13 mouse cellular contexts compared by ENCODE assay signal in genomic region chr7:24378049-24378701, GRCm38 (mm10). TPM values are rescaled to one million over a fixed set of nuclear protein-coding genes. Genes with fewer than 3 reads are reported as not detected.
DNase-seq lines count a peak whose midpoint lies in the region; ATAC-seq and TF ChIP-seq lines count a peak whose summit lies in the region.
"Had no signal": no experiment of that assay in that cellular context is flagged by ENCODE, and none has a peak within 500 bp of the region (broad histone marks: within the 10 kb centered on the region; RNA-seq: fewer than 3 reads in every experiment).

No protein-coding gene starts in this region.

- H3K9me3 ChIP-seq in midbrain, postnatal 0 days (ENCODE audit: low read length), result no peaks in the 10 kb centered on the region
- H3K9me3 ChIP-seq in midbrain, embryonic 16.5 days (replicated peaks; ENCODE audit: control insufficient read depth, low read length, poor library complexity, severe bottlenecking), result no peaks in the 10 kb centered on the region
- no peaks in the 10 kb centered on the region for H3K9me3 ChIP-seq in limb, embryonic 14.5 days (ENCODE audit: control insufficient read depth, low read length)
- no peaks in the 10 kb centered on the region for H3K9me3 ChIP-seq in stomach, postnatal 0 days (ENCODE audit: control insufficient read depth, low read length)

- TF ChIP-seq POLR2A in bone marrow, adult 2 months (IDR thresholded peaks at IDR 0.05; ENCODE audit: borderline replicate concordance, control insufficient read depth, low read depth, low read length), result no peak
- TF ChIP-seq POLR2A in limb, embryonic 14.5 days (IDR thresholded peaks at IDR 0.05; ENCODE audit: borderline replicate concordance, extremely low read depth, insufficient read depth, insufficient read length), result no peak

- H3K4me2 ChIP-seq in midbrain, postnatal 0 days (ENCODE audit: low read depth, low read length, poor library complexity, severe bottlenecking), result no peak overlapping the region
- no peak overlapping the region for H3K4me2 ChIP-seq in midbrain, embryonic 16.5 days (ENCODE audit: low read length)
- H3K4me2 ChIP-seq in limb, embryonic 14.5 days (replicated peaks; ENCODE audit: low read depth, low read length, severe bottlenecking), result peak overlapping the region; percentile 51; the same call in 1 of the 2 replicates
- no peak overlapping the region for H3K4me2 ChIP-seq in stomach, postnatal 0 days (replicated peaks; ENCODE audit: low read depth)

- H3K9ac ChIP-seq in midbrain, postnatal 0 days (replicated peaks; ENCODE audit: low read length, poor library complexity, severe bottlenecking), result no peak overlapping the region
- no peak overlapping the region for H3K9ac ChIP-seq in midbrain, embryonic 16.5 days (ENCODE audit: low read depth, low read length)
- H3K9ac ChIP-seq in limb, embryonic 14.5 days (ENCODE audit: low read depth, low read length, severe bottlenecking), result no peak overlapping the region
- H3K9ac ChIP-seq in stomach, postnatal 0 days (ENCODE audit: low read length), result no peak overlapping the region

- no peak for TF ChIP-seq EP300 in stomach, postnatal 0 days (optimal IDR thresholded peaks at IDR 0.05)

- ATAC-seq in midbrain, postnatal 0 days (ENCODE audit: low FRiP score), result no peak
- ATAC-seq in midbrain, embryonic 16.5 days, result no peak
- no peak for ATAC-seq in limb, embryonic 14.5 days (ENCODE audit: low FRiP score, low read depth)
- no peak for ATAC-seq in stomach, postnatal 0 days (ENCODE audit: low FRiP score, low TSS enrichment)

- H3K36me3 ChIP-seq in midbrain, postnatal 0 days (ENCODE audit: insufficient read depth, low read length), result no peaks in the 10 kb centered on the region
- H3K36me3 ChIP-seq in midbrain, embryonic 16.5 days (ENCODE audit: control insufficient read depth, insufficient read depth, low read length), result no peaks in the 10 kb centered on the region
- no peaks in the 10 kb centered on the region for H3K36me3 ChIP-seq in limb, embryonic 14.5 days (ENCODE audit: control insufficient read depth, insufficient read depth, low read length)
- no peaks in the 10 kb centered on the region for H3K36me3 ChIP-seq in stomach, postnatal 0 days (ENCODE audit: control insufficient read depth, insufficient read depth, low read length)

- H3K27me3 ChIP-seq in midbrain, postnatal 0 days (ENCODE audit: insufficient read depth, low read length), result peaks cover 7% of the 10 kb centered on the region; the same call in 1 of the 2 replicates
- no peaks in the 10 kb centered on the region; the same call in none of the 2 replicates for H3K27me3 ChIP-seq in midbrain, embryonic 16.5 days (ENCODE audit: control insufficient read depth, insufficient read depth, low read depth, low read length)
- no peaks in the 10 kb centered on the region for H3K27me3 ChIP-seq in limb, embryonic 14.5 days (ENCODE audit: control insufficient read depth, insufficient read depth, low read length)
- no peaks in the 10 kb centered on the region for H3K27me3 ChIP-seq in stomach, postnatal 0 days (ENCODE audit: control insufficient read depth, insufficient read depth, low read length)

- no peak overlapping the region for H3K27ac ChIP-seq in midbrain, postnatal 0 days (ENCODE audit: low read depth, low read length)
- no peak overlapping the region for H3K27ac ChIP-seq in midbrain, embryonic 16.5 days (ENCODE audit: low read length)
- peak overlapping the region; percentile 78 for H3K27ac ChIP-seq in bone marrow, adult 2 months (ENCODE audit: control insufficient read depth, insufficient read depth, low read depth, low read length, poor library complexity)
- H3K27ac ChIP-seq in limb, embryonic 14.5 days (replicated peaks; ENCODE audit: low read depth, low read length), result no peak overlapping the region
- H3K27ac ChIP-seq in stomach, postnatal 0 days (replicated peaks), result no peak overlapping the region
- H3K27ac ChIP-seq: hindbrain, embryonic 14.5 days had no signal

- no peaks in the 10 kb centered on the region for H3K4me1 ChIP-seq in midbrain, postnatal 0 days (ENCODE audit: insufficient read depth, low read length)
- H3K4me1 ChIP-seq in midbrain, embryonic 16.5 days (ENCODE audit: control insufficient read depth, insufficient read depth, low read length), result peaks cover 5% of the 10 kb centered on the region
- H3K4me1 ChIP-seq in bone marrow, adult 2 months (ENCODE audit: control insufficient read depth, insufficient read depth, low read length), result peaks cover 9% of the 10 kb centered on the region
- peaks cover 32% of the 10 kb centered on the region for H3K4me1 ChIP-seq in limb, embryonic 14.5 days (ENCODE audit: control insufficient read depth, insufficient read depth, low read length)
- peaks cover 6% of the 10 kb centered on the region; the same call in 1 of the 2 replicates for H3K4me1 ChIP-seq in stomach, postnatal 0 days (replicated peaks; ENCODE audit: control insufficient read depth, insufficient read depth)

- 74% methylated on average over 10 of the region's 10 CpGs for WGBS in midbrain, postnatal 0 days
- WGBS in midbrain, embryonic 16.5 days, result 74% methylated on average over 10 of the region's 10 CpGs
- WGBS in bone marrow, adult 2 months, result 80% methylated on average over 10 of the region's 10 CpGs
- 38% methylated on average over 10 of the region's 10 CpGs for WGBS in limb, embryonic 14.5 days
- WGBS in stomach, postnatal 0 days, result 64% methylated on average over 10 of the region's 10 CpGs

- peak; percentile 35 for DNase-seq in midbrain, postnatal 0 days (ENCODE audit: low spot score)
- DNase-seq in limb, embryonic 14.5 days (ENCODE audit: low spot score), result peak; percentile 71
- peak; percentile 62 for DNase-seq in thymus, postnatal 4 days
- DNase-seq in stomach, postnatal 0 days (ENCODE audit: low spot score), result no peak
- DNase-seq in lung, postnatal 4 days, result no peak

- TF ChIP-seq CTCF in midbrain, postnatal 0 days (IDR thresholded peaks at IDR 0.05), result no peak
- no peak for TF ChIP-seq CTCF in bone marrow, adult 2 months (IDR thresholded peaks at IDR 0.05; ENCODE audit: control insufficient read depth, insufficient read depth, low read length)
- no peak for TF ChIP-seq CTCF in stomach, postnatal 0 days (IDR thresholded peaks at IDR 0.05; ENCODE audit: low read depth)

- H3K4me3 ChIP-seq in midbrain, postnatal 0 days (ENCODE audit: low read depth, low read length), result no peak overlapping the region
- H3K4me3 ChIP-seq in midbrain, embryonic 16.5 days (ENCODE audit: low read depth, low read length), result no peak overlapping the region
- no peak overlapping the region for H3K4me3 ChIP-seq in bone marrow, adult 2 months (replicated peaks; ENCODE audit: control insufficient read depth, low read depth, low read length)
- H3K4me3 ChIP-seq in limb, embryonic 14.5 days (replicated peaks; ENCODE audit: low read length), result no peak overlapping the region
- H3K4me3 ChIP-seq in stomach, postnatal 0 days (ENCODE audit: low read depth, low read length), result no peak overlapping the region

RNA-seq across cellular contexts. Expression of gene Kcnn4, which starts 8.1 kb away (rescaled TPM):
- total RNA-seq in midbrain, postnatal 0 days (2014; rRNA removed), result 0.27 and 2.5 TPM in 2 replicates
- polyA plus RNA-seq in midbrain, postnatal 0 days (2015; fragmentation: Nextera tagmentation; extraction: Ambion mirVana), result 0.81 and 1.1 TPM in 2 replicates
- 0.81 and 0.84 TPM in 2 replicates for polyA plus RNA-seq in midbrain, embryonic 16.5 days (2015; fragmentation: Nextera tagmentation; extraction: Ambion mirVana)
- 118 and 180 TPM in 2 replicates for polyA plus RNA-seq in bone marrow, adult 2 months (2011; ENCODE audit: insufficient read depth, insufficient read length, low replicate concordance, missing spikeins)
- polyA plus RNA-seq in limb, embryonic 14.5 days (2012; rRNA removed), result 2.4 and 3.3 TPM in 2 replicates
- polyA plus RNA-seq in limb, embryonic 14.5 days (2014; fragmentation: Nextera tagmentation; extraction: Ambion mirVana), result 1.8 and 2.4 TPM in 2 replicates
- polyA plus RNA-seq in stomach, postnatal 0 days (2015; fragmentation: Nextera tagmentation; extraction: Ambion mirVana), result 15.5 and 17.0 TPM in 2 replicates

RNA-seq across cellular contexts. Expression of gene Smg9, which starts 21.2 kb away (rescaled TPM):
- 34.2 and 50.0 TPM in 2 replicates for total RNA-seq in midbrain, postnatal 0 days (2014; rRNA removed)
- polyA plus RNA-seq in midbrain, postnatal 0 days (2015; fragmentation: Nextera tagmentation; extraction: Ambion mirVana), result 28.7 and 30.1 TPM in 2 replicates
- 38.3 and 39.4 TPM in 2 replicates for polyA plus RNA-seq in midbrain, embryonic 16.5 days (2015; fragmentation: Nextera tagmentation; extraction: Ambion mirVana)
- 32.3 and 59.7 TPM in 2 replicates for polyA plus RNA-seq in bone marrow, adult 2 months (2011; ENCODE audit: insufficient read depth, insufficient read length, low replicate concordance, missing spikeins)
- 44.3 and 53.4 TPM in 2 replicates for polyA plus RNA-seq in limb, embryonic 14.5 days (2012; rRNA removed)
- 21.0 and 23.2 TPM in 2 replicates for polyA plus RNA-seq in limb, embryonic 14.5 days (2014; fragmentation: Nextera tagmentation; extraction: Ambion mirVana)
- 14.1 and 14.4 TPM in 2 replicates for polyA plus RNA-seq in stomach, postnatal 0 days (2015; fragmentation: Nextera tagmentation; extraction: Ambion mirVana)

RNA-seq across cellular contexts. Expression of gene Lypd5, which starts 29.2 kb away (rescaled TPM):
- total RNA-seq in midbrain, postnatal 0 days (2014; rRNA removed), result 0.44 TPM in 1 of 2 replicates, not detected in the other
- polyA plus RNA-seq in midbrain, postnatal 0 days (2015; fragmentation: Nextera tagmentation; extraction: Ambion mirVana), result not detected in 2 replicates
- not detected in 2 replicates for polyA plus RNA-seq in midbrain, embryonic 16.5 days (2015; fragmentation: Nextera tagmentation; extraction: Ambion mirVana)
- not detected in 2 replicates for polyA plus RNA-seq in bone marrow, adult 2 months (2011; ENCODE audit: insufficient read depth, insufficient read length, low replicate concordance, missing spikeins)
- 0.09 and 0.50 TPM in 2 replicates for polyA plus RNA-seq in limb, embryonic 14.5 days (2012; rRNA removed)
- polyA plus RNA-seq in limb, embryonic 14.5 days (2014; fragmentation: Nextera tagmentation; extraction: Ambion mirVana), result 0.62 and 3.1 TPM in 2 replicates
- 196 and 201 TPM in 2 replicates for polyA plus RNA-seq in stomach, postnatal 0 days (2015; fragmentation: Nextera tagmentation; extraction: Ambion mirVana)
- total RNA-seq: common myeloid progenitor, adult 5-6 weeks; gastrocnemius, postnatal 25 days; layer of hippocampus, postnatal 14 days; megakaryocyte progenitor cell, adult 5-6 weeks had no signal
- polyA plus RNA-seq: hindbrain, embryonic 14.5 days; neural tube, embryonic 11.5 days had no signal

RNA-seq across cellular contexts. Expression of gene Tescl, which starts 44.4 kb away (rescaled TPM):
- total RNA-seq in midbrain, postnatal 0 days (2014; rRNA removed), result not detected in 2 replicates
- polyA plus RNA-seq in midbrain, postnatal 0 days (2015; fragmentation: Nextera tagmentation; extraction: Ambion mirVana), result 0.19 TPM in 1 of 2 replicates, not detected in the other
- 0.29 TPM in 1 of 2 replicates, not detected in the other for polyA plus RNA-seq in midbrain, embryonic 16.5 days (2015; fragmentation: Nextera tagmentation; extraction: Ambion mirVana)
- not detected in 2 replicates for polyA plus RNA-seq in bone marrow, adult 2 months (2011; ENCODE audit: insufficient read depth, insufficient read length, low replicate concordance, missing spikeins)
- 0.13 and 0.38 TPM in 2 replicates for polyA plus RNA-seq in limb, embryonic 14.5 days (2012; rRNA removed)
- polyA plus RNA-seq in limb, embryonic 14.5 days (2014; fragmentation: Nextera tagmentation; extraction: Ambion mirVana), result not detected in 2 replicates
- polyA plus RNA-seq in stomach, postnatal 0 days (2015; fragmentation: Nextera tagmentation; extraction: Ambion mirVana), result 0.15 and 0.42 TPM in 2 replicates
- total RNA-seq: common myeloid progenitor, adult 5-6 weeks; gastrocnemius, postnatal 25 days; layer of hippocampus, postnatal 14 days; megakaryocyte progenitor cell, adult 5-6 weeks had no signal
- polyA plus RNA-seq: neural tube, embryonic 11.5 days had no signal

Comparison
In these comparisons a context has a peak if more than half of its experiments do, and no peak if none do; other contexts are left out.
1. DNase-seq: peak in midbrain, postnatal 0 days (single experiment), limb, embryonic 14.5 days (single experiment) and thymus, postnatal 4 days (single experiment); none in stomach, postnatal 0 days (single experiment) and lung, postnatal 4 days (0 of 2).
2. RNA of gene Lypd5, which starts 29.2 kb away (polyA plus RNA-seq): 196 to 201 TPM in stomach, postnatal 0 days; 0.09 to 3.1 TPM in limb, embryonic 14.5 days, not detected in bone marrow, adult 2 months, not detected in midbrain, embryonic 16.5 days and not detected in midbrain, postnatal 0 days; every median in the first group is over 10 times any median in the second.